Comparison of ENCODE assay signal across 20 mouse cellular contexts in genomic region chr13:3778591-3779364, GRCm38 (mm10). TPM values are rescaled to one million over a fixed set of nuclear protein-coding genes. Genes with fewer than 3 reads are reported as not detected.
A peak's percentile ranks its signal among the peaks of the same experiment; 100 is the strongest.
DNase-seq lines count a peak whose midpoint lies in the region; ATAC-seq and TF ChIP-seq lines count a peak whose summit lies in the region.
"Had no signal": no experiment of that assay in that cellular context is flagged by ENCODE, and none has a peak within 500 bp of the region (broad histone marks: within the 10 kb centered on the region; RNA-seq: fewer than 3 reads in every experiment).

No protein-coding gene starts in this region.

- H3K4me3 ChIP-seq in intestine, postnatal 0 days (ENCODE audit: low read depth, low read length) = no peak overlapping the region
- H3K4me3 ChIP-seq in intestine, embryonic 16.5 days (ENCODE audit: low read length) = no peak overlapping the region
- H3K4me3 ChIP-seq: hindbrain, embryonic 12.5 days; liver, embryonic 12.5 days had no signal

- H3K36me3 ChIP-seq in intestine, postnatal 0 days (ENCODE audit: control insufficient read depth, insufficient read depth) = no peaks in the 10 kb centered on the region
- H3K36me3 ChIP-seq in intestine, embryonic 16.5 days (ENCODE audit: control insufficient read depth, insufficient read depth, low read length) = no peaks in the 10 kb centered on the region
- H3K36me3 ChIP-seq: hindbrain, embryonic 12.5 days; liver, embryonic 12.5 days had no signal

- DNase-seq in 416B (ENCODE audit: low read depth) = peak; percentile 35
- DNase-seq in ZHBTc4 (ENCODE audit: low read depth, low spot score) = peak; percentile 4
- DNase-seq in large intestine, adult 2 months (ENCODE audit: low read depth, low spot score) = peak; percentile 79
- DNase-seq in layer of hippocampus, adult 11-12 months (ENCODE audit: low spot score) = no peak
- no peak for DNase-seq in heart, postnatal 36 days
- DNase-seq: heart, adult 18-20 months; kidney, postnatal 14 days; thymus, postnatal 14 days had no signal

- no peaks in the 10 kb centered on the region for H3K9me3 ChIP-seq in intestine, postnatal 0 days (ENCODE audit: control insufficient read depth)
- no peaks in the 10 kb centered on the region for H3K9me3 ChIP-seq in intestine, embryonic 16.5 days (ENCODE audit: control insufficient read depth, low read length)
- H3K9me3 ChIP-seq: hindbrain, embryonic 12.5 days; liver, embryonic 12.5 days had no signal

- WGBS in intestine, postnatal 0 days = 62% methylated on average over 4 of the region's 4 CpGs
- WGBS in intestine, embryonic 16.5 days = 81% methylated on average over 4 of the region's 4 CpGs
- WGBS in large intestine, adult 2 months = 35% methylated on average over 4 of the region's 4 CpGs

- H3K27ac ChIP-seq in intestine, postnatal 0 days (ENCODE audit: low read depth, low read length) = no peak overlapping the region
- no peak overlapping the region for H3K27ac ChIP-seq in intestine, embryonic 16.5 days (ENCODE audit: low read length)
- H3K27ac ChIP-seq: hindbrain, embryonic 12.5 days; liver, embryonic 12.5 days had no signal

- intact Hi-C loops in heart, postnatal 36 days (cut with DNase I) = no loop called here

- ATAC-seq in intestine, postnatal 0 days = peak; percentile 23; the same call in 1 of the 2 replicates
- no peak for ATAC-seq in intestine, embryonic 16.5 days
- ATAC-seq: forebrain, embryonic 14.5 days; liver, embryonic 12.5 days had no signal

- no peaks in the 10 kb centered on the region; the same call in 1 of the 2 replicates for H3K4me1 ChIP-seq in intestine, postnatal 0 days (replicated peaks; ENCODE audit: control insufficient read depth, insufficient read depth, low read length)
- peaks cover 8% of the 10 kb centered on the region for H3K4me1 ChIP-seq in intestine, embryonic 16.5 days (ENCODE audit: control insufficient read depth, insufficient read depth, low read length)
- H3K4me1 ChIP-seq: liver, embryonic 12.5 days had no signal

- no peak overlapping the region for H3K9ac ChIP-seq in intestine, postnatal 0 days (ENCODE audit: low read depth, low read length)
- H3K9ac ChIP-seq in intestine, embryonic 16.5 days (ENCODE audit: low read depth, low read length) = no peak overlapping the region
- H3K9ac ChIP-seq: hindbrain, embryonic 12.5 days; liver, embryonic 12.5 days had no signal

- H3K4me2 ChIP-seq in intestine, postnatal 0 days (replicated peaks; ENCODE audit: low read depth) = no peak overlapping the region
- no peak overlapping the region for H3K4me2 ChIP-seq in intestine, embryonic 16.5 days (ENCODE audit: low read depth, low read length)
- H3K4me2 ChIP-seq: hindbrain, embryonic 12.5 days; liver, embryonic 12.5 days had no signal

- TF ChIP-seq CTCF in intestine, postnatal 0 days (IDR thresholded peaks at IDR 0.05; ENCODE audit: low read depth) = no peak

- no peaks in the 10 kb centered on the region for H3K27me3 ChIP-seq in intestine, postnatal 0 days (replicated peaks; ENCODE audit: control insufficient read depth, insufficient read depth, low read length)
- no peaks in the 10 kb centered on the region for H3K27me3 ChIP-seq in intestine, embryonic 16.5 days (replicated peaks; ENCODE audit: control insufficient read depth, insufficient read depth, low read length)
- H3K27me3 ChIP-seq: CH12.LX; hindbrain, embryonic 12.5 days; liver, embryonic 12.5 days had no signal

RNA-seq across cellular contexts. Expression of gene Calml3, which starts 25.3 kb away (rescaled TPM):
- polyA plus RNA-seq in intestine, postnatal 0 days (2015; fragmentation: Nextera tagmentation; extraction: Ambion mirVana) = not detected in 2 replicates
- polyA plus RNA-seq in intestine, embryonic 16.5 days (2015; fragmentation: Nextera tagmentation; extraction: Ambion mirVana) = not detected in 2 replicates
- polyA plus RNA-seq in large intestine, adult 2 months (2012; rRNA removed) = not detected in 2 replicates
- total RNA-seq in heart, postnatal 36 days (2021) = not detected
- total RNA-seq: CH12.LX; heart, adult 18-20 months; layer of hippocampus, postnatal 14 days; left cerebral cortex, postnatal 36 days had no signal
- polyA plus RNA-seq: forebrain, embryonic 14.5 days; hindbrain, embryonic 12.5 days; intestine, embryonic 14.5 days; liver, embryonic 12.5 days; neural tube, embryonic 14.5 days had no signal

RNA-seq across cellular contexts. Expression of gene Calm4, which starts 58.8 kb away (rescaled TPM):
- polyA plus RNA-seq in intestine, postnatal 0 days (2015; fragmentation: Nextera tagmentation; extraction: Ambion mirVana) = not detected in 2 replicates
- 0.39 TPM in 1 of 2 replicates, not detected in the other for polyA plus RNA-seq in intestine, embryonic 16.5 days (2015; fragmentation: Nextera tagmentation; extraction: Ambion mirVana)
- polyA plus RNA-seq in large intestine, adult 2 months (2012; rRNA removed) = not detected in 2 replicates
- total RNA-seq in heart, postnatal 36 days (2021) = not detected
- total RNA-seq: CH12.LX; heart, adult 18-20 months; layer of hippocampus, postnatal 14 days; left cerebral cortex, postnatal 36 days had no signal
- polyA plus RNA-seq: forebrain, embryonic 14.5 days; heart, embryonic 16.5 days; hindbrain, embryonic 12.5 days; intestine, embryonic 14.5 days; liver, embryonic 12.5 days; lung, postnatal 0 days; neural tube, embryonic 14.5 days had no signal

Comparison
In these comparisons a context has a peak if more than half of its experiments do, and no peak if none do; other contexts are left out.
1. DNase-seq: peak in 416B (single experiment), ZHBTc4 (single experiment) and large intestine, adult 2 months (single experiment); none in layer of hippocampus, adult 11-12 months (single experiment) and heart, postnatal 36 days (0 of 2).